Mouse (Mus musculus) cerebellum, adult (tissue): ENCODE results near the gene Ttc12.
A peak's percentile ranks its signal among the peaks of the same experiment; 100 is the strongest.

Experiments
- ATAC-seq: cut with Nextera tagmentation; 2 replicates; pipeline ENCODE4 v1.9.2; 2017; ENCODE audit warnings: mild to moderate bottlenecking, moderate library complexity, mixed read lengths; ENCODE audit not compliant: insufficient number of reproducible peaks, low FRiP score, low TSS enrichment

Ttc12 gene

GRCm38 (mm10) chr9:49493979-49494649, 8.1 kb upstream of the Ttc12 start:
- ATAC-seq, result peak; percentile 65; the same call in 1 of the 2 replicates

DNA sequence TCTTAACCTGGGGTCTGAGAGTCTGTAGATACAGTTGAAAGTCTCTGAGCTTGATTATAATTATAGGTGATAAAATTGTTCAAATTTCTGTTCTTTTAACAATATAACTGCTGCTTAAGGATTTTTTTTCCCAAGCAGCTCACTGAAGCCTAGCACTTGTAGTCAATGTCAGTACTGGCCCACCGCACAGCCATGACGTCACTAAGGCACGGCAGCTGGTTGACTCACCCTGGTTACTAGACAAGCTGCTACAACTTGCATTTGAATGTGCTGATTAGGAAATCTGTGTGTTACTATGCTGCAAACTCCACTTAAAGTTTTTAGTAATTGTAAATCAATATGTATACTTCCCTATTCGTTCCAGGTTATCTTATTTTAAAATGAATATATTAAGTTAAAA, 4.6 kb upstream of the Ttc12 start:
- no peak for ATAC-seq

GRCm38 (mm10) chr9:49488912-49489895, 3.2 kb upstream of the Ttc12 start:
- 0 out of 2 replicates have a peak, but pooled peaks have one; percentile 26 for ATAC-seq

- no peak for ATAC-seq
Measured at GRCm38 (mm10) chr9:49488258-49488657, 2.2 kb upstream of the Ttc12 start.

GRCm38 (mm10) chr9:49487657-49487943, 1.6 kb upstream of the Ttc12 start:
- ATAC-seq, result no peak

- no peak for ATAC-seq
Measured at GRCm38 (mm10) chr9:49486805-49487656, 1.0 kb upstream of the Ttc12 start.

DNA sequence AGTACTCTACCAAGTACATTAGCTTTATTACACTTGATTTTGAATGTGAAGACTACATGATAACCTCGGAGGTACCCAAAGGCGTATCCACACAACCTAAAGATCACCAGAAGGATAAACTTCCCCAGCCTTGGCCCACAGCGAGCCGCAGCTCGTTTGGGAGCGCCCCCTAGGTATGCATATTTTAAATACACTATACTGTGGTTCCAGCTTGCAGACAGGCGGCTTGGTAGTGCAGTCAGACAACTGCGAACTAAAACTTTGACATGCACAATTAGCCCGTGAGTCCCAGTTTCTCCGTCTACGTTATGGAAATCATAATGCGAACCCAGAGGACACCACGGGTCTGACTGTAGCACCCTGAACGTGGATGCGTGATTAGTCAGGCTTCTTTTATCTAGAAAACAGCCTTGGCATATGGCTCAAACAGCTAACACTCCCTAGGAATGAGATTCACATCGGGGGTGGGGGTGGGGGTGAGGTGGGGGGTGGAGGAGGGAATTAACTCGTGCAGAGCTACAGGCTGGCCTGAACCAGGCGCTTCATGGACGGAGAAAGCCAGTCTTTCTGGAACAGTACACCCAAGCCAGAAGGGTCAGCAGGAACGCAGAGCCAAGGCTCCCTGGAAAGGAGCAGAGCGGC, 654 bp downstream of the Ttc12 start:
- ATAC-seq, result no peak

- ATAC-seq, result no peak
Measured at GRCm38 (mm10) chr9:49483316-49483715, 2.7 kb downstream of the Ttc12 start.

- ATAC-seq, result no peak
Measured at GRCm38 (mm10) chr9:49472126-49472525, 13.9 kb downstream of the Ttc12 start.

- ATAC-seq, result no peak
Measured at GRCm38 (mm10) chr9:49470946-49471345, 15.1 kb downstream of the Ttc12 start.

- ATAC-seq, result no peak
Measured at GRCm38 (mm10) chr9:49470006-49470405, 16.0 kb downstream of the Ttc12 start.

DNA sequence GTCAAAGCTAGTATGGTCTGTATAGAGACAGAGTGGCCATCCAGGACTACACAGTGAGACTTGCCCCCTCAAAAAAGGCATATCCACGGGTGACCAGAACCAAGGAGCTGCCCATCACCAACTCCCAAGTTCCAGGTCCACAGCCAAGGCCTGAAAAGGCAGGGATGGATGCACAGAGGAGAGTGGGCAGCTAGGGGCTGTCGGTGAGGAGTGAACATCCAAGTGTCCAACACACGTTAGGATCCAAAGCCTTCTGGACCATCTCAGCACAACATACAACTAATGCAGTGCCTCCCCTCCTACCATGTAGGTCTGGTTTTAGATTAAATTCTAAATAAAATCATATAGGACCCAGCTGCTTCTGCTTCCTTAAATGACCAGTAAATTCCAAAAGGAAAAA, 29.9 kb downstream of the Ttc12 start:
- no peak for ATAC-seq

GRCm38 (mm10) chr9:49452396-49452795, 33.6 kb downstream of the Ttc12 start:
- ATAC-seq, result no peak

DNA sequence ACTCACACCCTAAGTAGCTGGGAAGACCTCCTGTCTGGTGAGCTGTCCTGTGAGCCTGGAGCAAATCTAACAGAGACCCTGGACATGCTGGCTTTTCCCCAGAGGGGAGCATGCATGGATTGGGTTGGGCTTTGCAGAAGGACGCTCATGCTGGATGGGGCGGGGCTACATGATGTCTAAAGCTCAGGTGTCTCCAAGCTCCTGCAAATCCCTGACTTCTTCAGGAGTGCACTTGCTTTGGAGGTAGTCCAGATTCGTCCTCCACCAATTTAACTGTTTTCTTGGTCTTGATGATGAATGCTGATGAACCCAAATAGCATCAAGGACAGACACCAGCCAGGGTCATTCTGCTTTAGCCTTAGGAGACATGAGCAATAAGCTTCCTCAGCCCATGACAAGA, 35.5 kb downstream of the Ttc12 start:
- no peak for ATAC-seq

DNA sequence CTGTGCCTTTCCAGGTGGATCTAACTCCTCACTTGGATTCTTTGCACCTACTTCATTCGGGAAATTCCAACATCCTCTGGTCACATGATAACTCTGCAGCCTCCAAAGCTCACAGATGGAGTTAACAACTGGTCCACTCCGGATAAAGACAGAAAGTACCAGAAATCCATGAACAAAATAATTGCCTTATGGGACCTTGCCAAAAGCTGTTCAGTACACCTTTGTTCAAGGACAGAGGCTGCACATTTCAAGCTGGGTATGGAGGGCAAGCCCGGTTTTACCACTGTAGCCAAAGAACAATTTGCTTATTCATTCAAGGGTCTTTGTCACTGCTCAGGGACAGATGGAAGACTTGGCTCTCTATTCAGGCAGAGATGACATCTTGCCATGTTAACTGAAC, 43.4 kb downstream of the Ttc12 start:
- no peak for ATAC-seq

DNA sequence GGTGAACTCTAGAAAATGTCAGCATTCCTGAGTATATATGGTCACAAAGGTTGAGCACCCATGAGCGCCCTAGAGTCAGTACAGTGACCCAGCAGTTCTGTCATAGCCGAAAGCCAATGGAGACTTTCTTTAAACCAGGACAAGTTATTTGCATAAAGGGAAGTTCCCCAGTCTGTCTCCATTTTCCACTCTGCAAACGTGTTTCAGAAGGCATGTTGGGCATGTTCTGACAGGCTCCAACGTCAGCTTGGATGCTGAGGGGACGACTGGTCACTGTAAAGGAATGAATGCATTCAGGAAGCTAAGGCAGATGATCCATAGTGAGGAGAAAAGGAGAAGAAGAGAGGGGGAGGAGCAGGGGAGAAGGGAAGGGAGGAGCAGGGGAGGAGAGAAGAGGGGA, 58.5 kb downstream of the Ttc12 start:
- no peak for ATAC-seq

DNA sequence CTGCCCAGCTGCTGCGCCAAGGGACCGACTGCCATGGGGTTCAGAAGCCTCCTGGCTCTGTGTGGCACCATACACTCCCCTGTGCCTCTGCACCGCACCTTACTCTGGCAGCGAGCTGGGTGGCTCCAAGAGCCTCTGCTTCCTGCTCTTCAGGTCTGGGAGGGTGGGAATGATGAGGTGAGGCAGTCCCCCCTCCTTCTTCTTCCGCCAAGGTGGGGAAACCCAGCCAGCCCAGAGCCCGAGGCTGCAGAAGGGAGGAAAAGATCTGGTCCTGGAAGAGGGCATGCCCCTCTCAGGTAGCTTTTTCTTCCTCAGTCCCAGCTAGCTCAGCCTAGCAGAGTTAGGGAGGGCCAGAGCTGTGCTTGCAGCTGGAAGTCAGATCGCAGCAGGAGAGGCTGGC, 59.1 kb downstream of the Ttc12 start, which contains the start of gene Ankk1:
Ankk1 (minus strand) TSS at position 101 of the 400 bp plus-strand sequence.
- no peak for ATAC-seq

GRCm38 (mm10) chr9:49425585-49425984, 60.4 kb downstream of the Ttc12 start:
- ATAC-seq, result no peak

DNA sequence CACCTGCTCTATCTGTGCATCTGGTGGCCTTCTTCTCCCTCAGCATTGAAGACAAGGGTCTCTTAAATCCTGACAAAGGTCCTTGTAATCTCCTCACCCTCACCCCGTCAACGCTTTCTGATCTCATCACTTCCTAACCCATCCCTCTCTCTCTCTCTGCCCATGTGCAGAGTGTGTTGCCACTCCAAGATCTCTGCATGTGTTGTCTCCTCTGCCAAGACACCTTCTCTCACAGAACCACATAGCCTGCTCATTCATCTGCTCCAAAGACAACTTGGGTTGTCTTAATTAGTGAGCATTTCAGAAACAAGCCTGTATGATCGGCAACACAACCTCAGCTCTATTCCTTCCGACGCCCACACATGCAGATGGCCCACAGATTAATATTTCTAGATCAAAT, 62.2 kb downstream of the Ttc12 start:
- ATAC-seq, result no peak

DNA sequence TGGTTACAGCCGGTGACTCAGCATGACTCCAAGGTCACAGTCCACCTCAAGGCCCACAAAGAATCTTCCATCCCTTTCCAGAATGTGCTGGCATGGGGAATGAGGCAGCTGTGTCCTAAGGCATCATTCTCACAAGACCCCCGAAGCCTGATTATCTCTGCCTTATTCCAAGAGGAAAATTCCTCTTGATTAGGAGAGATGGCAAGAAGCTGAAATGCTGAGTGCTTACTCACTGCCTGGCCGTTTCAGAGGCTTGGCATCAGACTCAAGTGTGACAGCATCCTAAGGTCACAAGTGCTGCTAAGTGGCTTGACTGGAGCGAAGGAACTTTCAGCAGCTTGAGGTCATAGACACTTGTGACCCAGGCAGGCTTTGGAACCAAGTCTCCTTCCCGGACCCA, 75.4 kb downstream of the Ttc12 start:
- ATAC-seq, result no peak
